Mouse (Mus musculus): ENCODE data around the gene Fgf18. TPM values are rescaled to one million over a fixed set of nuclear protein-coding genes. Genes with fewer than 3 reads are reported as not detected.

Fgf18 gene
- total and polyA plus RNA-seq, 2 experiments from 2014 or later, result 5.2 to 8.1 TPM

- Histone ChIP-seq H3K27ac (ENCODE audit: low read depth, low read length) (no peak overlapping the region), H3K9ac (no peak overlapping the region), H3K9me3 (ENCODE audit: low read length) (no peaks in the 10 kb centered on the region), H3K4me3 (ENCODE audit: low read depth, low read length) (no peak overlapping the region), H3K4me1 (ENCODE audit: insufficient read depth) (no peaks in the 10 kb centered on the region), H3K4me2 (ENCODE audit: low read depth) (no peak overlapping the region), H3K27me3 (ENCODE audit: insufficient read depth, low read length) (no peaks in the 10 kb centered on the region), H3K36me3 (ENCODE audit: insufficient read depth) (no peaks in the 10 kb centered on the region)
- 45% methylated on average over 6 of the region's 6 CpGs for WGBS
- ATAC-seq (peak; percentile 34; the same call in 1 of the 2 replicates), DNase-seq (peak; percentile 41)
- TF ChIP-seq CTCF (IDR thresholded peaks at IDR 0.05; ENCODE audit: low read depth), result no peak
Measured at GRCm38 (mm10) chr11:33089856-33090255, 57.3 kb downstream of the Fgf18 start.

- TF ChIP-seq CTCF (IDR thresholded peaks at IDR 0.05; ENCODE audit: low read depth), result no peak
- WGBS, result 48% methylated on average over 1 of the region's 1 CpGs
- no peaks in the 10 kb centered on the region for H3K9me3 ChIP-seq (ENCODE audit: low read length)
- H3K4me3 ChIP-seq (ENCODE audit: low read depth, low read length), result no peak overlapping the region
- H3K9ac ChIP-seq, result no peak overlapping the region
- DNase-seq (no peak), ATAC-seq (no peak)
- H3K27me3 ChIP-seq (ENCODE audit: insufficient read depth, low read length), result no peaks in the 10 kb centered on the region
- no peak overlapping the region for H3K4me2 ChIP-seq (ENCODE audit: low read depth)
- no peaks in the 10 kb centered on the region for H3K36me3 ChIP-seq (ENCODE audit: insufficient read depth)
- H3K27ac ChIP-seq (ENCODE audit: low read depth, low read length), result no peak overlapping the region
- no peaks in the 10 kb centered on the region for H3K4me1 ChIP-seq (ENCODE audit: insufficient read depth)
Measured at GRCm38 (mm10) chr11:33088181-33088580, 59.0 kb downstream of the Fgf18 start.

DNA sequence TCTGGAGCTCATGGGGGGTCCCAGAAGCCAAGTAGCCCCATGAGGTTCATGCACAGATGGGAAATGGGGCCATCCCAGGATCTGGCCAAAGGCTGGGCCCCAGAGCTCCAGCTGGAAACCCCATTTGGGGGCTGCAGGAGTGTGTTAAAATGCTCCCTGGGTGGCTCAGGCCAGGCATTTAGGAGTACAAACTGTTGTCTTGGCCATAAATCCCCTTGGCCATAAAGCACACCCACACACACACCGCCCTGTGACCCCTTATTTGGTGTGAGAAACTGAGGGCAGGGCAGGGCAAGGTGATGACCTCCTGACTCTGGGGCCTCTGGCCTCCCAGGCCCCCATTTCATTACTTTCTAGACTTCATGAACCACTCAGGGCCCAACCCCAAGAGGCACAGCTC is 61.2 kb downstream of the Fgf18 start:
- Histone ChIP-seq H3K4me1 (ENCODE audit: insufficient read depth) (no peaks in the 10 kb centered on the region), H3K36me3 (ENCODE audit: insufficient read depth) (no peaks in the 10 kb centered on the region), H3K27ac (ENCODE audit: low read depth, low read length) (no peak overlapping the region), H3K4me3 (ENCODE audit: low read depth, low read length) (no peak overlapping the region), H3K9me3 (ENCODE audit: low read length) (no peaks in the 10 kb centered on the region), H3K4me2 (ENCODE audit: low read depth) (no peak overlapping the region), H3K9ac (no peak overlapping the region), H3K27me3 (ENCODE audit: insufficient read depth, low read length) (no peaks in the 10 kb centered on the region)
- ATAC-seq, result no peak
- no peak for DNase-seq
- no peak for TF ChIP-seq CTCF (IDR thresholded peaks at IDR 0.05; ENCODE audit: low read depth)
- 100% methylated on average over 1 of the region's 1 CpGs for WGBS

DNA sequence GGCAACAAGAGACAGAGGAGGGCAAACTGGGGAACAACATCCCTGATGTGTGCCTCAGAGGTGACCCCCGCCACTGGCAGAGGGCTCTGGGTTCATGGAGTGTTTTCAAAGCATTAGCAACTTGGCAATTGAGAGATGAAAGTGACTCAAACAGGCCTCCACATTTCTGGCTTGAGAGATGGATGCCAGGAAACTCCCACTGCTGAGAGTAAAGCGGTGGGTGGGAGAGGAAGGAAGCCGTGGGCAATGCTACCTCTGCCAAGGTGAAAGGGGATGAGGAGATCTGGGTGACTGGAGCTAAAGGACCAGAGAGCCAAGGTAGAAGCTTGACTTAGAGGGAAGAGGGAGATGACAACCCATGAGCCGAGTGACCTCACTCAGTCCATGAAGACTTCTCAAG is 61.7 kb downstream of the Fgf18 start:
- H3K27me3 ChIP-seq (ENCODE audit: insufficient read depth, low read length), result no peaks in the 10 kb centered on the region
- no peak for ATAC-seq
- DNase-seq, result no peak
- no peak overlapping the region for H3K27ac ChIP-seq (ENCODE audit: low read depth, low read length)
- 91% methylated on average over 4 of the region's 4 CpGs for WGBS
- no peak overlapping the region for H3K4me2 ChIP-seq (ENCODE audit: low read depth)
- H3K36me3 ChIP-seq (ENCODE audit: insufficient read depth), result no peaks in the 10 kb centered on the region
- no peak overlapping the region for H3K4me3 ChIP-seq (ENCODE audit: low read depth, low read length)
- H3K4me1 ChIP-seq (ENCODE audit: insufficient read depth), result no peaks in the 10 kb centered on the region
- no peaks in the 10 kb centered on the region for H3K9me3 ChIP-seq (ENCODE audit: low read length)
- no peak for TF ChIP-seq CTCF (IDR thresholded peaks at IDR 0.05; ENCODE audit: low read depth)
- no peak overlapping the region for H3K9ac ChIP-seq

DNA sequence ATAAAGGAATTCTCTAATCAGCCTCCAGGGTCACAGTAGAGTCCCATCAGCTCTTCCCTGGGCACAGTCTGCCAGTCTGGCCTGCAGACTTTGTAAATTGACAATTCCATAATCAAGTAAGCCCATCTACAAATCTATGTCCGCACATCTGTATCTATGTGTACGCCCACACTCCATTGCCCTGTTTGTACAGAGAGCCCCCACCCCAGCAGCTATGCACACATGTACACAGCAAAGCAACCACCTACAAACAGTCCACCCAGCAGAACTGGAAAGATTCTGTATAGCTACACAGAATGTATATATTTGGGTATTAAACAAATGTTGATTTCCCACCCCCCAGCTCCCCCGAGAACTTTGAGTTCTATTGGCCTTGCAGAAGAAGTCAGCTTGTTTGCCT is 62.1 kb downstream of the Fgf18 start:
- Histone ChIP-seq H3K9ac (no peak overlapping the region), H3K4me1 (ENCODE audit: insufficient read depth) (no peaks in the 10 kb centered on the region), H3K36me3 (ENCODE audit: insufficient read depth) (no peaks in the 10 kb centered on the region), H3K27ac (ENCODE audit: low read depth, low read length) (no peak overlapping the region), H3K27me3 (ENCODE audit: insufficient read depth, low read length) (no peaks in the 10 kb centered on the region; the same call in 1 of the 2 replicates), H3K4me3 (ENCODE audit: low read depth, low read length) (no peak overlapping the region), H3K4me2 (ENCODE audit: low read depth) (no peak overlapping the region), H3K9me3 (ENCODE audit: low read length) (no peaks in the 10 kb centered on the region)
- WGBS, result 94% methylated on average over 3 of the region's 3 CpGs
- ATAC-seq, result no peak
- DNase-seq, result no peak
- no peak for TF ChIP-seq CTCF (IDR thresholded peaks at IDR 0.05; ENCODE audit: low read depth)

DNA sequence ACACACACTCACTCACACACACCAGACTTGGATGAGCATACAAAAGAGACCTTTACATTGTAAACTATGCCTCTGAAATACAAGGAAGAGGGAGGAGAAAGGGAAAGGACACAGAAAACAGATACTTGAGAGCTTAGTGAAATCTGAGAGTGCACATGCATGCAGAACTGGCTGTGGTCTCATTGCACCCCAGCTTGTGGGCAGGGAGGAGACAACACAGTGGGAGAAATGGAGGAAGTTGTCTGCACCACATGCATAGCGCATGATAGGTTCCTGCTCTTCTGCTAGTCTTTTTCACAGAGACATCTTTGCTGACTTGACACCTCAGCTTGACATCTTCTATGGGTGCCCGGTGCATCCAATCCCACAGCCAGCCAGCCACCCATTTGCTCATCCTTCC is 63.2 kb downstream of the Fgf18 start:
- no peaks in the 10 kb centered on the region for H3K36me3 ChIP-seq (ENCODE audit: insufficient read depth)
- H3K4me3 ChIP-seq (ENCODE audit: low read depth, low read length), result no peak overlapping the region
- DNase-seq (no peak), ATAC-seq (no peak)
- no peaks in the 10 kb centered on the region for H3K9me3 ChIP-seq (ENCODE audit: low read length)
- no peak overlapping the region for H3K4me2 ChIP-seq (ENCODE audit: low read depth)
- no peak overlapping the region for H3K27ac ChIP-seq (ENCODE audit: low read depth, low read length)
- 76% methylated on average over 2 of the region's 2 CpGs for WGBS
- no peaks in the 10 kb centered on the region for H3K4me1 ChIP-seq (ENCODE audit: insufficient read depth)
- H3K9ac ChIP-seq, result no peak overlapping the region
- no peaks in the 10 kb centered on the region; the same call in 1 of the 2 replicates for H3K27me3 ChIP-seq (ENCODE audit: insufficient read depth, low read length)
- TF ChIP-seq CTCF (IDR thresholded peaks at IDR 0.05; ENCODE audit: low read depth), result no peak

DNA sequence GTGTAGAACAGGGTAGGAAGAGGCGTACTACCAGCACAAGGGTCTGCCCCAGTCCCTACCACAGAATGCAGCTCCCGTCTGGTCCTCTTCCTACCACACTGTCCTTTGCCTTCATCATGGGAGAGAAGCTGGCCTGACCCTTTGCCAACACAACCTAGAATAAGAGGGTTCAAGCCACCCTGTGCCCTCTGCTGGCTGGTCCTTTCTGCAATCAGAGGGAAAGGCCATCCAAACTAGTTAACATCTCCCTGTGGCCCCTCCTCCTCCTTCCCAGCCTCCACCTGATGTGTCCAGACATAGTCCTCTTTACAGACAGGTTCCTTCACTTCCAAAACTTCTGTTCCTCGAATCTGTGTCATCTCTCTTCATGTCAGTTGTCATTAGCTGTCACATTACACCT is 66.0 kb downstream of the Fgf18 start:
- H3K9ac ChIP-seq, result no peak overlapping the region
- H3K4me3 ChIP-seq (ENCODE audit: low read depth, low read length), result no peak overlapping the region
- no peaks in the 10 kb centered on the region for H3K36me3 ChIP-seq (ENCODE audit: insufficient read depth)
- DNase-seq (no peak), ATAC-seq (no peak)
- H3K4me1 ChIP-seq (ENCODE audit: insufficient read depth), result no peaks in the 10 kb centered on the region
- H3K27ac ChIP-seq (ENCODE audit: low read depth, low read length), result no peak overlapping the region
- 78% methylated on average over 3 of the region's 3 CpGs for WGBS
- H3K9me3 ChIP-seq (ENCODE audit: low read length), result no peaks in the 10 kb centered on the region
- H3K27me3 ChIP-seq (ENCODE audit: insufficient read depth, low read length), result no peaks in the 10 kb centered on the region; the same call in 1 of the 2 replicates
- no peak overlapping the region for H3K4me2 ChIP-seq (ENCODE audit: low read depth)
- TF ChIP-seq CTCF (IDR thresholded peaks at IDR 0.05; ENCODE audit: low read depth), result no peak
